Mouse (Mus musculus): Measurements from ENCODE around the gene Wnt10a.

- TF ChIP-seq CTCF (IDR thresholded peaks at IDR 0.05; ENCODE audit: control insufficient read depth, insufficient read depth, insufficient replicate concordance, low read depth, low read length) (no peak), POLR2A (IDR thresholded peaks at IDR 0.05; ENCODE audit: control insufficient read depth, low read depth, low read length) (no peak)
Measured at GRCm38 (mm10) chr1:74752150-74752549, 39.2 kb upstream of the Wnt10a start.

All from testis, adult 2 months (tissue).